Mouse (Mus musculus) G1E (cell line): ENCODE data around the gene Runx1. TPM values are rescaled to one million over a fixed set of nuclear protein-coding genes. Genes with fewer than 3 reads are reported as not detected.

Experiments
- ATAC-seq: 2 replicates; pipeline ENCODE4 v1.8.0; 2016; ENCODE audit warnings: mild to moderate bottlenecking; ENCODE audit not compliant: insufficient number of reproducible peaks, poor library complexity, low FRiP score, severe bottlenecking; ENCODE audit errors: extremely low read depth
- DNase-seq: peaks from one replicate; pipeline ENCODE4 v3.0.0; 2012; ENCODE audit warnings: low spot score
- H3K27me3 ChIP-seq: 2 replicates; pipeline ENCODE4 v1.6.1; 2012; ENCODE audit warnings: mild to moderate bottlenecking, low read length, inconsistent platforms; ENCODE audit not compliant: insufficient read depth
- H3K36me3 ChIP-seq: replicated peaks from 2 replicates; pipeline ENCODE3; 2012; ENCODE audit warnings: mild to moderate bottlenecking, inconsistent platforms
- H3K4me1 ChIP-seq: 2 replicates; pipeline ENCODE4 v1.6.1; 2012; ENCODE audit warnings: low read depth, low read length, inconsistent platforms, mixed read lengths; ENCODE audit not compliant: insufficient read depth
- H3K4me3 ChIP-seq: 2 replicates; pipeline ENCODE4 v1.5.1; 2012; ENCODE audit warnings: low read depth, mild to moderate bottlenecking, inconsistent platforms, low read length, moderate library complexity, mixed read lengths
- H3K9me3 ChIP-seq: replicated peaks from 2 replicates; pipeline ENCODE4 v1.6.1; 2012; ENCODE audit warnings: inconsistent platforms
- CTCF ChIP-seq: IDR thresholded peaks from 2 replicates; pipeline ENCODE4 v1.5.1; 2012; ENCODE audit warnings: low read depth, low read length, inconsistent platforms, mixed read lengths
- GATA1 ChIP-seq: IDR thresholded peaks from 2 replicates; pipeline ENCODE4 v1.6.1; 2012; ENCODE audit warnings: borderline replicate concordance, low read length, inconsistent platforms, mixed read lengths
- GATA2 ChIP-seq: IDR thresholded peaks from 2 replicates; pipeline ENCODE4 v1.6.1; 2012; ENCODE audit warnings: low read depth, low read length, inconsistent platforms, borderline replicate concordance
- POLR2AphosphoS5 ChIP-seq: IDR thresholded peaks from 2 replicates; pipeline ENCODE4 v1.6.1; 2012; ENCODE audit warnings: low read depth, low read length, inconsistent platforms; ENCODE audit not compliant: insufficient replicate concordance
- TAL1 ChIP-seq: conservative IDR thresholded peaks from 2 replicates; pipeline ENCODE4 v1.6.1; 2012; ENCODE audit warnings: low read depth, low read length, inconsistent platforms, mixed read lengths
- polyA plus RNA-seq: library from polyadenylated mRNA; stranded (reverse); fragments of >175 nt; gene quantifications from 2 replicates; pipeline ENCODE4 v1.2.3, GENCODE M21; 2012
- total RNA-seq, 2 experiments: library from RNA; stranded (forward) in 1 of 2; stranded (reverse) in 1 of 2; fragments of 200-1000 nt in 1 of 2; fragments of >200 nt in 1 of 2; fragmentation: Nextera tagmentation in 1 of 2; gene quantifications; 2 replicates each; pipeline ENCODE4 v1.2.3; 2014 to 2017

The Runx1 gene
- total and polyA plus RNA-seq, 3 experiments: 36.1 to 213 (median 158) TPM

DNA sequence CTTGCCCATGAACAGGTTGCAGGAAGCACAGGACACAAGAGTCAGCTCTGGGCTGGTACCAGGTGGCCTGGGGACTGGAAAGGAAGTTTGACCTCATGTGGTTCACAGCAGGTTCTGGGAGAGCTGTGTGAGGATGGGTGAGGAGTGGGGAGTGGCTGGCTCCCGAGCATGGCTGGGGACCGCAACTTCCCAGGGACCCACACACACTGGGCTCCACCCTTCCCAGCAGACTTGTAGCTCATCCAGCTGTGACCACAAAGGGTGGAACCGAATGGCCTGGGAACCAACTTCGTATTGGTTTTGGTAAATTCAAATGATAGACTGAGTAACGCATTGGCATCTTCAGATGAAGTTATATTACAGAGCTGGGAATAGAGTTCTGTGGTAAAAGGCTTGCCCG, 43.5 kb downstream of the Runx1 start:
- TF ChIP-seq GATA2 (no peak), GATA1 (no peak), CTCF (no peak), POLR2AphosphoS5 (no peak), TAL1 (no peak)
- Histone ChIP-seq H3K4me1 (peaks cover 85% of the 10 kb centered on the region), H3K4me3 (peak overlapping the region; percentile 31; the same call in 1 of the 2 replicates), H3K36me3 (peaks cover 83% of the 10 kb centered on the region), H3K27me3 (no peaks in the 10 kb centered on the region), H3K9me3 (no peaks in the 10 kb centered on the region)
- ATAC-seq (peak; percentile 48; the same call in 1 of the 2 replicates), DNase-seq (peak; percentile 15)

- H3K4me3 ChIP-seq: no peak overlapping the region
- H3K36me3 ChIP-seq: peaks cover 86% of the 10 kb centered on the region
- no peak for TF ChIP-seq GATA2
- TF ChIP-seq CTCF: no peak
- no peak for TF ChIP-seq POLR2AphosphoS5
- TF ChIP-seq TAL1: no peak
- no peak for TF ChIP-seq GATA1
- peaks cover 70% of the 10 kb centered on the region for H3K4me1 ChIP-seq
- DNase-seq (no peak), ATAC-seq (no peak)
- H3K9me3 ChIP-seq: no peaks in the 10 kb centered on the region
- no peaks in the 10 kb centered on the region for H3K27me3 ChIP-seq
Measured at GRCm38 (mm10) chr16:92779896-92780435, 46.0 kb downstream of the Runx1 start.

GRCm38 (mm10) chr16:92779175-92779574, 46.8 kb downstream of the Runx1 start:
- Histone ChIP-seq H3K9me3 (peaks cover 4% of the 10 kb centered on the region; the same call in 1 of the 2 replicates), H3K4me1 (peaks cover 64% of the 10 kb centered on the region), H3K36me3 (peaks cover 84% of the 10 kb centered on the region), H3K4me3 (no peak overlapping the region), H3K27me3 (no peaks in the 10 kb centered on the region)
- DNase-seq (no peak), ATAC-seq (no peak)
- TF ChIP-seq TAL1 (no peak), POLR2AphosphoS5 (no peak), CTCF (no peak), GATA2 (no peak), GATA1 (no peak)

GRCm38 (mm10) chr16:92778096-92778780, 47.7 kb downstream of the Runx1 start:
- DNase-seq: no peak
- H3K4me3 ChIP-seq: no peak overlapping the region
- no peak for TF ChIP-seq GATA2
- TF ChIP-seq TAL1: no peak
- no peak for TF ChIP-seq CTCF
- no peak for TF ChIP-seq GATA1
- no peak for TF ChIP-seq POLR2AphosphoS5
- H3K27me3 ChIP-seq: no peaks in the 10 kb centered on the region
- H3K4me1 ChIP-seq: peaks cover 57% of the 10 kb centered on the region
- H3K9me3 ChIP-seq: peaks cover 6% of the 10 kb centered on the region; the same call in 1 of the 2 replicates
- no peak for ATAC-seq
- peaks cover 84% of the 10 kb centered on the region for H3K36me3 ChIP-seq

GRCm38 (mm10) chr16:92767862-92768261, 58.1 kb downstream of the Runx1 start:
- DNase-seq (no peak), ATAC-seq (no peak)
- Histone ChIP-seq H3K4me1 (peaks cover 70% of the 10 kb centered on the region), H3K4me3 (no peak overlapping the region), H3K9me3 (no peaks in the 10 kb centered on the region), H3K36me3 (peaks cover 71% of the 10 kb centered on the region), H3K27me3 (no peaks in the 10 kb centered on the region)
- TF ChIP-seq TAL1 (no peak), GATA2 (no peak), POLR2AphosphoS5 (no peak), GATA1 (no peak), CTCF (no peak)

DNA sequence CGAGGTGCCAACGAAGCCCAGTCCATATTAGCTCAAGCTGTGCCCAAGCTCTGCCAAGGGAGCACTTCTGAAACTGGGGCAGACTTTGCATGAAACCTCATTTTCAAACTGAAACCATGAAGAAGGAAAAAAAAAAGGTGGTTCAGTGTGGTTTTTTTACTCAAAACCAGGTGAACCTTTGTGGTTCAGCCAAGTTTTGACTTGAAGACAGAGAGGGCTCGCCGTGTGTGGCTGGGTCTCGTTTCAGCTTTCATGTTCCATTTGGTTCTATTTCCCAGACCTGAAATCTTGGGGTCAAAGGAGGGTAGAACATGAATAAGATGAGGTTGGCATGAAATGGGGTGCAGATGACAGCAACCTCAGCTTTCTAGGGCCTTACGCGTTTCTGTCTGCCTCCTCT, 58.5 kb downstream of the Runx1 start:
- H3K36me3 ChIP-seq: peaks cover 73% of the 10 kb centered on the region
- DNase-seq: no peak
- no peak for ATAC-seq
- H3K9me3 ChIP-seq: no peaks in the 10 kb centered on the region
- TF ChIP-seq CTCF (no peak), GATA2 (no peak), GATA1 (no peak), POLR2AphosphoS5 (no peak), TAL1 (no peak)
- peaks cover 74% of the 10 kb centered on the region for H3K4me1 ChIP-seq
- H3K4me3 ChIP-seq: no peak overlapping the region
- H3K27me3 ChIP-seq: no peaks in the 10 kb centered on the region
